Mouse (Mus musculus): ENCODE measurements around the gene Gosr1. TPM values are rescaled to one million over a fixed set of nuclear protein-coding genes. Genes with fewer than 3 reads are reported as not detected.
A peak's percentile ranks its signal among the peaks of the same experiment; 100 is the strongest.

Gosr1 gene
- polyA plus RNA-seq, 1 experiment = 28.0 TPM

DNA sequence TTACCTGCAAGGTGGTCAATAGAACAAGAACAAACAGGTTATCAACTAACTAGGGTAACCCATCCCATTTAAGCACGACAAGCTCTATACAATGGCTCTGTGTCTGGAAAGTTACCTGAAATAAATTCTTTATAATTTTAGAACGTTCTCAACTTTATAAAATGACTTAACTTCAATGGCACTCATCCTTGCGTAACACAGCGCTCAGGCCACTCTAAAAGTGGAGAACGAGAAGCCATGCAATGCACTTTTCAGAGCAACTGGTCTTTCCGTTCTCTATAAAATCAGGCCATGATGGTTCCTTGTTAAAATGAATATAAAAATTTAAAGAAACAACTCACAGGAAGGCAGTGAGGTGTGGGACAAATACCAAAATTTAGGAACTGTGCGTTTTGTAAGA is 20.9 kb downstream of the Gosr1 start:
- no peaks in the 10 kb centered on the region for H3K4me1 ChIP-seq (ENCODE audit: control insufficient read depth, insufficient read depth, low read length)
- no peak overlapping the region for H3K4me3 ChIP-seq (ENCODE audit: insufficient read depth, low read length)
- no peak overlapping the region for H3K27ac ChIP-seq (ENCODE audit: insufficient read depth, low read length)
- TF ChIP-seq CTCF (IDR thresholded peaks at IDR 0.05; ENCODE audit: extremely low read depth, insufficient read depth, low read length) (no peak), POLR2A (IDR thresholded peaks at IDR 0.05; ENCODE audit: extremely low read depth, insufficient read depth, low read length) (no peak)

DNA sequence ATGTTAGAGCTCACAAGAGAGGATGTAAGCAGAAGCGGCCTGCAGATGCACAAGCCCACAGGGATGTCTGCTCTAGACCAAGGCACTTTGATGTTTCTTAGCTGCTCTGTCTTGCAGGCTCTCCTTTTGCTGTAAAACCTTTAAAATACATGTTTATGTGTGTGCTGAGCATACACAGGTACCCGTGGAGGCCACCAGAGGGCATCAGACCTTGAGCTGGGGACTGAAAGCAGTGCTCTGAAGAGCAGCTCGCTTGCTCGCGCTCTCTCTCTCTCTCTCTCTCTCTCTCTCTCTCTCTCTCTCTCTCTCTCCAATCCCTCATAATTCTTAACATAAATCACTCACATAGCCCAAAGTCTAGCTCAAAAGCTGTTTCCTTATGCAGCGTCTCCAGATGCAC is 24.3 kb downstream of the Gosr1 start:
- peak; percentile 36 for TF ChIP-seq CTCF (IDR thresholded peaks at IDR 0.05; ENCODE audit: extremely low read depth, insufficient read depth, low read length)
- TF ChIP-seq POLR2A (IDR thresholded peaks at IDR 0.05; ENCODE audit: extremely low read depth, insufficient read depth, low read length) = no peak
- Histone ChIP-seq H3K27ac (ENCODE audit: insufficient read depth, low read length) (no peak overlapping the region), H3K4me3 (ENCODE audit: insufficient read depth, low read length) (no peak overlapping the region), H3K4me1 (ENCODE audit: control insufficient read depth, insufficient read depth, low read length) (no peaks in the 10 kb centered on the region)

DNA sequence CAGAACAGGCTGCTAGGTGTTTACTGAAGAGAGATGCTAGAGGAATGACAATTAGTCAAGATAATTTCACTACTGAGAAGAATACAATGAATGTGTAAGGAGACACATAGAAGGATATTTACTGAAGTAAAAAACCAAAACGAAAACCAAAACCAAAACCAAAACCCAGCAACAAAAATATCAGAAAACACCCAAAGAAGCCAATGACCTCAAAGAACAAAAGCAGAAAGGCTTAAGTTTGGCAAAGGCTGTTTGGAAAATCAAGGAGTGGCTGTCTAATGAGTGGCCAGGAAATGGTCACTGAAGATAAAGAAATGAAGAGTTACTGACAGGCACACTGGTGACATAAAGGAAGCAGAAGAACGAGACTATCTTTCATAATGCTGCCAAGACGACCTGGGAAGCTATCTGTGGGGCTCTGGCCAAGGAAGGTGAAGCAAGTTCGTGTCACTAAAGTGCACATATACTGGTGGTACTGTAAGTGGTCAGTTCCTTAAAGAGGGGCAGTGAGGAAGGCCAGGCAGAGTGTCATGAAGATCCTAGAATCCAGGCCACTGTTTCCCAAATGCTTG is 27.5 kb downstream of the Gosr1 start:
- H3K4me3 ChIP-seq (ENCODE audit: insufficient read depth, low read length) = no peak overlapping the region
- TF ChIP-seq CTCF (IDR thresholded peaks at IDR 0.05; ENCODE audit: extremely low read depth, insufficient read depth, low read length) = no peak
- no peak for TF ChIP-seq POLR2A (IDR thresholded peaks at IDR 0.05; ENCODE audit: extremely low read depth, insufficient read depth, low read length)
- no peaks in the 10 kb centered on the region for H3K4me1 ChIP-seq (ENCODE audit: control insufficient read depth, insufficient read depth, low read length)
- no peak overlapping the region; the same call in 1 of the 2 replicates for H3K27ac ChIP-seq (ENCODE audit: insufficient read depth, low read length)

DNA sequence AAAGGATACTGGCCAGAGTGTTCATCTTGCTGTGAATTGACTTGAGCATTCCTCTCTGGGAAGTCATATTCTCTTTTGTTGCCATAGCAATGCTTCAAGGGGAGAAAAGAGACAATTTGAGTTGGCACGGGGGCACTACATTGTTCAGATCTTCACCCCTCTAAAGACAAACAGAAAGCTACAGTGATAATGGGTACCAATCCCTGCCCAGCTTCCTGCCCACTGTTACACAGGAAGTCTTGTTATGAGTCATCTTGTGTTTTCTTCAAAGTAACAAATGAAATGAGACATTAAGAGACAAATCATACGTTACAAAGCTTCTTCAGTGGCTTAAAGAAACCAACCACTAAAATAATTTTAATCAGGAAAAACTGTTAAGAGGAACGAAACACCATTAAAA is 28.8 kb downstream of the Gosr1 start:
- Histone ChIP-seq H3K4me1 (ENCODE audit: control insufficient read depth, insufficient read depth, low read length) (no peaks in the 10 kb centered on the region), H3K4me3 (ENCODE audit: insufficient read depth, low read length) (no peak overlapping the region), H3K27ac (ENCODE audit: insufficient read depth, low read length) (no peak overlapping the region)
- no peak for TF ChIP-seq POLR2A (IDR thresholded peaks at IDR 0.05; ENCODE audit: extremely low read depth, insufficient read depth, low read length)
- TF ChIP-seq CTCF (IDR thresholded peaks at IDR 0.05; ENCODE audit: extremely low read depth, insufficient read depth, low read length) = no peak

DNA sequence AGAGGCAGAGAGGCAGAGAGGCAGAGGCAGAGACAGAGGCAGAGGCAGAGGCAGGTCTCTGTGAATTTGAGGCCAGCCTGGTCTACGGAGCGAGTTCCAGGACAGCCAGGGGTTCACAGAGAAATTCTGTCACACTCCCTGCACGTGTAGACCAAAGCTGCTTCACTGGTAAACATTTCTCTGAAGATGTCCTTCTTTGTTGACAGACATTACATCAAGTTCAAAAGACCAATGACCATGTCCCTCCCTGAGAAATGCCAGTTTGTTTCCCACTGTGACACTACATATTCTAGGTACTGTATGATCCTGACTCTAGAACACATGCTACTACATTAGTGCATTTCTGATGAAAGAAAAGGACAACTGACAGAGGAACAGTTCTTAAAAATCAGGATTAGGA is 32.7 kb downstream of the Gosr1 start:
- Histone ChIP-seq H3K4me3 (ENCODE audit: insufficient read depth, low read length) (no peak overlapping the region), H3K27ac (ENCODE audit: insufficient read depth, low read length) (no peak overlapping the region), H3K4me1 (ENCODE audit: control insufficient read depth, insufficient read depth, low read length) (no peaks in the 10 kb centered on the region)
- TF ChIP-seq POLR2A (IDR thresholded peaks at IDR 0.05; ENCODE audit: extremely low read depth, insufficient read depth, low read length) = no peak
- TF ChIP-seq CTCF (IDR thresholded peaks at IDR 0.05; ENCODE audit: extremely low read depth, insufficient read depth, low read length) = no peak

DNA sequence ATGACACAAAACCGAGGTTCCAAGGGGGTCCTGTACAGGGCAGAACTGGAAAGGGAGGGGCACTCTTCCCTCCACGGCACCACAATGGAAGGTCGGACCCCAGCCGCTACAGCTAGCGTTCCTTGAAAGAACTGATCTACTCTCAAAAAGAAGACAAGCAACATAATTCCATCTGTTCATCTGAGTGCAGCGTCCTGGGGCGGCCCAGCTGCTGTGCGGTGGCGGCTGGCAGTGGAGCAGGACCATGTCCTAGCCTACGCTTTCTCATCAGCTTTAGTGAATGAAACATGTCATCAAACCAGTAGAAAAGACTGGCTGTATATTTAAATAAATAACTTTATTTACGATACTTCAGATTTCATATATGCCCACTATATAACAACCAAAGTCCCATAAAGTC is 35.3 kb downstream of the Gosr1 start:
- Histone ChIP-seq H3K4me3 (ENCODE audit: insufficient read depth, low read length) (no peak overlapping the region), H3K4me1 (ENCODE audit: control insufficient read depth, insufficient read depth, low read length) (no peaks in the 10 kb centered on the region), H3K27ac (ENCODE audit: insufficient read depth, low read length) (no peak overlapping the region)
- TF ChIP-seq POLR2A (IDR thresholded peaks at IDR 0.05; ENCODE audit: extremely low read depth, insufficient read depth, low read length) (no peak), CTCF (IDR thresholded peaks at IDR 0.05; ENCODE audit: extremely low read depth, insufficient read depth, low read length) (no peak)

DNA sequence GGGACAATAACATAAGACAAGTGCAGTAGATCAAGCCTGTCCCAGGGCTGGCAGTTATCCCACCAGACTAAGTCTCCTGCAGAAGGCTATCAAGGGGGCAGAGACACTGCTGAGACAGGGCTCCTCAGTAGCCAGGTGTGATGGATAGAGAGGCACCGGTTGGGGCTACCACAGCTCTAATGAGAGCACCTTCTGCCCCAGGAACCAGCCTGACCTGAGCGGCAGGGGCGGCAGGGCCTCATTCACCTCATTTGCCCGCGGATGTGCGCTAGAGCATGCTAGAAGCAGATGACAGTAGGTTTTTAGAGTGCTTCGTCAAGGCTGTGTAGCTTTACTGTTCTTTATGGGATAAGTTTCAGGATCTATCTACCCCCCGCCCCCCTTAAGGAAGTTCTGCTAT is 39.5 kb downstream of the Gosr1 start:
- no peak overlapping the region for H3K4me3 ChIP-seq (ENCODE audit: insufficient read depth, low read length)
- H3K27ac ChIP-seq (ENCODE audit: insufficient read depth, low read length) = no peak overlapping the region
- H3K4me1 ChIP-seq (ENCODE audit: control insufficient read depth, insufficient read depth, low read length) = no peaks in the 10 kb centered on the region
- TF ChIP-seq POLR2A (IDR thresholded peaks at IDR 0.05; ENCODE audit: extremely low read depth, insufficient read depth, low read length) = no peak

DNA sequence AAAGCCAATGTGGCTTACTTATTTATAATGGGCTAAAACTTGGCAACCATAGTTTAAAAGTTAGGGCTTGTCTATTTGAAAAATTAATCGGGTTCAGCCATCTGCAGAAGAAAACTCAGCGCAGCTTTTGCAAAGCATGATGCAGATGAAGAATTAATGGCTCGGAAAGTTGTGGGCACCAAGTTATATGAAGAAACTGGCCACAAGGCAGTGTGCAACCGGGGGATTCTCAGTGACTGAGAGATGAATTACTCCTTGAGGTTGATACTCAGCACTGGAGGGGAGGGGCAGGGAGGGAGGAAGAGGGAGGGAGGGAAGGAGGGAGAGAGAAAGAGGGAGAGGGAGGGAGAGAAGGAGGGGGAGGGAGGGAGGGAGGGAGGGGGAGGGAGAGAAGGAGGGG is 46.4 kb downstream of the Gosr1 start:
- H3K4me1 ChIP-seq (ENCODE audit: control insufficient read depth, insufficient read depth, low read length) = no peaks in the 10 kb centered on the region
- no peak overlapping the region for H3K4me3 ChIP-seq (ENCODE audit: insufficient read depth, low read length)
- TF ChIP-seq CTCF (IDR thresholded peaks at IDR 0.05; ENCODE audit: extremely low read depth, insufficient read depth, low read length) (no peak), POLR2A (IDR thresholded peaks at IDR 0.05; ENCODE audit: extremely low read depth, insufficient read depth, low read length) (no peak)
- H3K27ac ChIP-seq (ENCODE audit: insufficient read depth, low read length) = no peak overlapping the region

DNA sequence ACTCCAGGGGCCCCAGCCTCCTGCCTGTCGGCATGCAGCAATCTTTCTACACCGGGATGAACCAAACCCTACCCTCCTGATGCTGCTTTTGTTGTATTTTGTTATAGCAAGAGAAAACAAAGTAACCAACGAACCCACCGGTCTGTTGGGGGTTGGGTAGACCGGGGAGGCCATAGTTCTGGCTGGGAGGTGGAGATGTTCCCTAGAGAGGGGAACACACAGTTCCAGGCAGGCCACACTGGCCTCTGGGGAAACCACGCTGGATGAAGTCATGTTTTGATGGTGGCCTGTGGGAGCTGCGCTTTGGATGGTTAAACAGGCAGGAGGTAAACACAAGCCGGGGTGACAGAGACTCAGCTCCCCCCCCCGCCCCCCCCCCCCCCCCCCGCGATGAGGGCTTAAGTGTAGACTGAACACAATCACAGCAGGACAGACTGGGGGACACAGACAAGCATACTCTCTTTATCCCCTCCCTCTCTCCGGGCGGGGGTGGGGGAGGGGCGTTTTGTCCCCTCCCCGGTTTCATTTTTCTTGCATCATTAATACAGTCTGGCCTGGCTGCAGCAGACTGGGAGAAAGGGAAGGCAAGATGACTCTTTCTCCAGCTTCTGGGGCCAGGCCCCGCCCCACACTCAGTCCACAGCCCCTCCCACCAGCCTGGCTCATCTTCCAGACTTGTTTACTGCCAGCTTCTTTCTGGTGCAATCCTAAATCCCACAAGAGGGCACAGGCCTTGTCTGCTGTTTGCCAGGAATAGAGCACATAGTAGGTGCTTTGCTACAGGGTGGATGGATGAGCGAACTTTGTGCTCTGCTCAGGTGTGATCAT is 53.5 kb downstream of the Gosr1 start:
- TF ChIP-seq CTCF (IDR thresholded peaks at IDR 0.05; ENCODE audit: extremely low read depth, insufficient read depth, low read length) (no peak), POLR2A (IDR thresholded peaks at IDR 0.05; ENCODE audit: extremely low read depth, insufficient read depth, low read length) (no peak)
- H3K4me1 ChIP-seq (ENCODE audit: control insufficient read depth, insufficient read depth, low read length) = no peaks in the 10 kb centered on the region
- no peak overlapping the region for H3K4me3 ChIP-seq (ENCODE audit: insufficient read depth, low read length)
- no peak overlapping the region for H3K27ac ChIP-seq (ENCODE audit: insufficient read depth, low read length)

DNA sequence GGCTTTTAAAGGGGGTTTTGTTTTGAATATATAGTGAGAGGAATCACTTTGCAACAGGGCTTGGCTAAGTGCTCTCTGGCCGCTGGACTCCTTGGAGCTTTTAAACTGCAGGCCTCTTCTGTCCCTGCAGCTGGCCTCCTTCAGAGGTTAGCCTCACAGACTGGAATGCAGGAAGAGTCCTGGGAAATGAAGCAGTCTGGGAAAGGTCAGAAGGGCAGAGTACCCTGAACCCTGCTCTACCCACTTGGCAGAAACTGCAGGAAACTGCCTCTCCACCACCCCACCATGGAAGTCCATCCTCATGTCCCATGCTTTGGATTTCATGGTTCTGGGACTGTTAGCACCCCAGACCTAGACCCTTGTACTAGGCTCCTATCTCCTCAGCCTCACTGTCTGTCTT is 54.5 kb downstream of the Gosr1 start:
- H3K4me3 ChIP-seq (ENCODE audit: insufficient read depth, low read length) = no peak overlapping the region
- no peak overlapping the region for H3K27ac ChIP-seq (ENCODE audit: insufficient read depth, low read length)
- TF ChIP-seq CTCF (IDR thresholded peaks at IDR 0.05; ENCODE audit: extremely low read depth, insufficient read depth, low read length) (no peak), POLR2A (IDR thresholded peaks at IDR 0.05; ENCODE audit: extremely low read depth, insufficient read depth, low read length) (no peak)
- no peaks in the 10 kb centered on the region for H3K4me1 ChIP-seq (ENCODE audit: control insufficient read depth, insufficient read depth, low read length)

Measured in cortical plate, adult 2 months (tissue).